Mouse (Mus musculus): ENCODE measurements around the gene Il13. TPM values are rescaled to one million over a fixed set of nuclear protein-coding genes. Genes with fewer than 3 reads are reported as not detected.
A peak's percentile ranks its signal among the peaks of the same experiment; 100 is the strongest.

The Il13 gene
- total RNA-seq, 2 experiments from 2014 or later = not detected

GRCm38 (mm10) chr11:53632122-53632733, 2.3 kb downstream of the Il13 start:
- no peak for DNase-seq (ENCODE audit: low spot score in 2 of 2)

- DNase-seq (ENCODE audit: low spot score in 2 of 2) = peak; percentile 60 to 91
These were observed 6.6 kb downstream of the Il13 start for GRCm38 (mm10) chr11:53627859-53628258.

GRCm38 (mm10) chr11:53626802-53627373, 7.6 kb downstream of the Il13 start:
- no peak for DNase-seq (ENCODE audit: low spot score in 2 of 2)

GRCm38 (mm10) chr11:53624124-53624523, 10.4 kb downstream of the Il13 start:
- DNase-seq (ENCODE audit: low spot score in 2 of 2) = no peak

GRCm38 (mm10) chr11:53623573-53623972, 10.9 kb downstream of the Il13 start:
- DNase-seq (ENCODE audit: low spot score in 2 of 2) = no peak

- no peak for DNase-seq (ENCODE audit: low spot score in 2 of 2)
These were observed 12.1 kb downstream of the Il13 start for GRCm38 (mm10) chr11:53622440-53622806.

GRCm38 (mm10) chr11:53621582-53622439, 12.7 kb downstream of the Il13 start:
- DNase-seq (ENCODE audit: low spot score in 2 of 2) = no peak

GRCm38 (mm10) chr11:53620094-53620493, 14.4 kb downstream of the Il13 start:
- no peak for DNase-seq (ENCODE audit: low spot score in 2 of 2)

GRCm38 (mm10) chr11:53619428-53619827, 15.1 kb downstream of the Il13 start:
- no peak for DNase-seq (ENCODE audit: low spot score in 2 of 2)

- no peak for DNase-seq (ENCODE audit: low spot score in 2 of 2)
These were observed 15.8 kb downstream of the Il13 start, which contains the start of gene Il4 for GRCm38 (mm10) chr11:53618619-53619198. Il4 (minus strand) TSS chr11:53618669.

GRCm38 (mm10) chr11:53617562-53618109, 16.9 kb downstream of the Il13 start:
- DNase-seq (ENCODE audit: low spot score in 2 of 2) = no peak

- DNase-seq (ENCODE audit: low spot score in 2 of 2) = no peak
These were observed 17.5 kb downstream of the Il13 start for GRCm38 (mm10) chr11:53616748-53617558.

- no peak for DNase-seq (ENCODE audit: low spot score in 2 of 2)
These were observed 18.9 kb downstream of the Il13 start for GRCm38 (mm10) chr11:53615575-53615974.

- DNase-seq (ENCODE audit: low spot score in 2 of 2) = no peak
These were observed 19.3 kb downstream of the Il13 start for GRCm38 (mm10) chr11:53615172-53615571.

- DNase-seq (ENCODE audit: low spot score in 2 of 2) = no peak
These were observed 24.8 kb downstream of the Il13 start for GRCm38 (mm10) chr11:53609672-53610071.

- no peak for DNase-seq (ENCODE audit: low spot score in 2 of 2)
These were observed 25.3 kb downstream of the Il13 start for GRCm38 (mm10) chr11:53609231-53609630.

- DNase-seq (ENCODE audit: low spot score in 2 of 2) = no peak
These were observed 28.9 kb downstream of the Il13 start for GRCm38 (mm10) chr11:53605609-53606008.

- DNase-seq (ENCODE audit: low spot score in 2 of 2) = no peak
These were observed 29.5 kb downstream of the Il13 start for GRCm38 (mm10) chr11:53604983-53605382.

GRCm38 (mm10) chr11:53591116-53591515, 43.4 kb downstream of the Il13 start:
- DNase-seq (ENCODE audit: low spot score in 2 of 2) = no peak

GRCm38 (mm10) chr11:53590368-53590768, 44.1 kb downstream of the Il13 start:
- DNase-seq (ENCODE audit: low spot score in 2 of 2) = peak; percentile 23 to 60

GRCm38 (mm10) chr11:53588279-53588678, 46.2 kb downstream of the Il13 start:
- no peak for DNase-seq (ENCODE audit: low spot score in 2 of 2)

All from layer of hippocampus, adult 18-20 months (tissue).